ENCODE assay signal across 22 mouse cellular contexts in the genomic region with DNA sequence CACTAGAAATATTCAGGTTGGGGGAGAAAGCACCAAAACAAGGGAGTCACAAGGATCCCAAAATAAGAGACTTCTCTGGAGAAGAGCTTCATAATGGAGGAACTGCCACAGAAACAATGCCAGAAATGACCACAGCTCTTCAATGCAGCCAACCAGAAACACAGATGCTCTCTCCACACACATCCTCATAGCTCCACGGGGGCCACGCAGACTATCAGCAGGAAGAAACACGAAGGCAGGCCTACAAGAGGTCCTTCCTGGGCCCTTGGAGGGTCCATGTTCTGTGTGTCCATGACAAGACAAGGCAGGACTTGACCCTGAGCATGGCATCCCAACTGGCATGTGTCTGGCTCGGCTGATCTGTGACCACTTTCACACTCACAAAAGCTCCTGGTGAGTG.
"Had no signal": no experiment of that assay in that cellular context is flagged by ENCODE, and none has a peak within 500 bp of the region (broad histone marks: within the 10 kb centered on the region; RNA-seq: fewer than 3 reads in every experiment).

No protein-coding gene starts in this region.

- H3K27ac ChIP-seq: limb, embryonic 10.5 days; limb, embryonic 13.5 days; liver, embryonic 12.5 days; liver, embryonic 15.5 days; lung, embryonic 15.5 days; midbrain, embryonic 12.5 days; midbrain, embryonic 15.5 days; neural tube, embryonic 12.5 days; neural tube, embryonic 15.5 days; stomach, postnatal 0 days had no signal

- DNase-seq: kidney, postnatal 14 days; kidney, postnatal 4 days; liver; lung, adult 18-20 months; lung, postnatal 10 days; lung, postnatal 36 days; right cerebral cortex, adult 18-20 months; right cerebral cortex, postnatal 14 days; right cerebral cortex, postnatal 4 days; thymus, adult 2 months; thymus, postnatal 14 days; thymus, postnatal 4 days had no signal

- H3K4me3 ChIP-seq: limb, embryonic 10.5 days; limb, embryonic 13.5 days; liver, embryonic 12.5 days; liver, embryonic 15.5 days; lung, embryonic 15.5 days; midbrain, embryonic 12.5 days; midbrain, embryonic 15.5 days; neural tube, embryonic 12.5 days; neural tube, embryonic 15.5 days had no signal

- H3K27me3 ChIP-seq: limb, embryonic 13.5 days; liver, embryonic 12.5 days; liver, embryonic 15.5 days; lung, embryonic 15.5 days; midbrain, embryonic 12.5 days; midbrain, embryonic 15.5 days; neural tube, embryonic 12.5 days; neural tube, embryonic 15.5 days had no signal
